20 mouse cellular contexts compared by ENCODE assay signal in genomic region chr1:159788312-159788711, GRCm38 (mm10).
A peak's percentile ranks its signal among the peaks of the same experiment; 100 is the strongest.
DNase-seq lines count a peak whose midpoint lies in the region.
"Had no signal": no experiment of that assay in that cellular context is flagged by ENCODE, and none has a peak within 500 bp of the region (broad histone marks: within the 10 kb centered on the region; RNA-seq: fewer than 3 reads in every experiment).

No protein-coding gene starts in this region.

- peak; percentile 56 to 62 for DNase-seq in frontal cortex, adult 2 months (ENCODE audit: extremely low spot score in 1 of 2, low spot score in 1 of 2)
- no peak for DNase-seq in frontal cortex, postnatal 25 days (ENCODE audit: low spot score in 2 of 2)
- peak; percentile 50 for DNase-seq in left cerebral cortex, adult 11 months (ENCODE audit: low spot score)
- DNase-seq in left cerebral cortex, postnatal 14 days (ENCODE audit: low spot score in 2 of 2) = no peak
- peak; percentile 46 to 57 for DNase-seq in right cerebral cortex, adult 2 months (ENCODE audit: low spot score in 2 of 2)
- DNase-seq in right cerebral cortex, postnatal 10 days (ENCODE audit: low spot score in 2 of 2) = no peak
- DNase-seq in adrenal gland, adult (ENCODE audit: inconsistent age in 2 of 2, low spot score in 1 of 2) = no peak
- DNase-seq: adrenal gland, adult 2 months; adrenal gland, postnatal 14 days; B cell, adult 2 months; cerebellum, adult 11-12 months; cerebellum, adult 8-10 months; cerebellum, postnatal 10 days; cerebellum, postnatal 36 days; embryo, embryonic 11 days; gastrocnemius, postnatal 10 days; gastrocnemius, postnatal 36 days; heart, adult 2 months; heart, postnatal 14 days; heart, postnatal 4 days had no signal

- intact Hi-C loops in left cerebral cortex, postnatal 14 days (cut with DNase I) = loop anchor here (10.0 kb wide), 2 partner anchors 264 to 394 kb away; partner anchors contain the start of gene Tnr

Comparison
In these comparisons a context has a peak if more than half of its experiments do, and no peak if none do; other contexts are left out.
1. DNase-seq: peak in frontal cortex, adult 2 months (2 of 2), left cerebral cortex, adult 11 months (single experiment) and right cerebral cortex, adult 2 months (2 of 2); none in frontal cortex, postnatal 25 days (0 of 2), left cerebral cortex, postnatal 14 days (0 of 2), right cerebral cortex, postnatal 10 days (0 of 2) and adrenal gland, adult (0 of 2).